Mouse (Mus musculus) spleen, adult 2 months (tissue): ENCODE measurements around the gene Ccdc30.

Source experiments
- CTCF ChIP-seq: fragments of 200-500 bp; IDR thresholded peaks from 2 replicates; pipeline ENCODE4 v1.5.1; 2011; ENCODE audit warnings: mild to moderate bottlenecking, inconsistent platforms; ENCODE audit not compliant: insufficient read depth, insufficient read length, insufficient replicate concordance; ENCODE audit errors: extremely low read depth
- POLR2A ChIP-seq: fragments of 200-500 bp; IDR thresholded peaks from 2 replicates; pipeline ENCODE4 v1.6.1; 2011; ENCODE audit warnings: low read depth, low read length, inconsistent platforms

- TF ChIP-seq CTCF: no peak
- TF ChIP-seq POLR2A: no peak
Observed at GRCm38 (mm10) chr4:119300761-119301160, 114.6 kb downstream of the Ccdc30 start.
